Mouse (Mus musculus) lung, adult 2 months (tissue): ENCODE results near the gene Olfr187.
"Not testable (repeated sequence)": the region's sequence is repeated elsewhere in the genome, so short reads cannot be mapped to it uniquely, and the experiment has no call there.

Source experiments
- CTCF ChIP-seq: fragments of 200-500 bp; IDR thresholded peaks from 2 replicates; pipeline ENCODE4 v1.5.1; 2011; ENCODE audit warnings: mild to moderate bottlenecking, low read length, control low read depth; ENCODE audit not compliant: insufficient read depth
- POLR2A ChIP-seq: fragments of 200-500 bp; IDR thresholded peaks from 2 replicates; pipeline ENCODE4 v1.6.1; 2011; ENCODE audit warnings: low read depth, mild to moderate bottlenecking, control low read depth, low read length, borderline replicate concordance; ENCODE audit errors: extremely low read depth

- TF ChIP-seq POLR2A, CTCF: not testable (repeated sequence)
These were observed 9.7 kb upstream of the Olfr187 start for GRCm38 (mm10) chr16:59049286-59049685.
